Mouse (Mus musculus) forebrain, postnatal 0 days (tissue): ENCODE data around the gene Hist1h2br. TPM values are rescaled to one million over a fixed set of nuclear protein-coding genes. Genes with fewer than 3 reads are reported as not detected.
"Not testable (repeated sequence)": the region's sequence is repeated elsewhere in the genome, so short reads cannot be mapped to it uniquely, and the experiment has no call there.

Experiments used
- ATAC-seq: fragments of 200-750 bp; cut with Nextera tagmentation; 2 replicates; pipeline ENCODE4 v1.8.0; 2017; ENCODE audit warnings: mild to moderate bottlenecking, moderate library complexity
- DNase-seq: peaks from one replicate; pipeline ENCODE4 v3.0.0-alpha.2; 2015
- H3K27ac ChIP-seq: fragments of 300-500 bp; sonication (generic); 2 replicates; pipeline ENCODE4 v1.5.1; 2014; ENCODE audit warnings: low read depth, mild to moderate bottlenecking, antibody characterized with exemption, low read length, moderate library complexity, mixed read lengths
- H3K27me3 ChIP-seq: fragments of 300-500 bp; sonication (generic); 2 replicates; pipeline ENCODE4 v1.6.1; 2014; ENCODE audit warnings: mild to moderate bottlenecking, low read length, mixed read lengths; ENCODE audit not compliant: insufficient read depth
- H3K36me3 ChIP-seq: fragments of 300-500 bp; sonication (generic); 2 replicates; pipeline ENCODE4 v1.6.1; 2014; ENCODE audit warnings: mild to moderate bottlenecking, moderate library complexity; ENCODE audit not compliant: insufficient read depth
- H3K4me1 ChIP-seq: fragments of 300-500 bp; sonication (generic); 2 replicates; pipeline ENCODE4 v1.6.1; 2014; ENCODE audit warnings: antibody characterized with exemption; ENCODE audit not compliant: insufficient read depth
- H3K4me2 ChIP-seq: fragments of 300-500 bp; sonication (generic); 2 replicates; pipeline ENCODE4 v1.6.1; 2014; ENCODE audit warnings: low read depth, mild to moderate bottlenecking, moderate library complexity
- H3K4me3 ChIP-seq: fragments of 300-500 bp; sonication (generic); 2 replicates; pipeline ENCODE4 v1.5.1; 2014; ENCODE audit warnings: low read depth, low read length, mixed read lengths
- H3K9ac ChIP-seq: fragments of 300-500 bp; sonication (generic); 2 replicates; pipeline ENCODE4 v1.6.1; 2014; ENCODE audit warnings: mild to moderate bottlenecking
- H3K9me3 ChIP-seq: fragments of 300-500 bp; sonication (generic); 2 replicates; pipeline ENCODE4 v1.6.1; 2016; ENCODE audit warnings: low read length
- CTCF ChIP-seq: sonication (generic); IDR thresholded peaks from 2 replicates; pipeline ENCODE4 v1.5.1; 2016; ENCODE audit warnings: antibody characterized with exemption, control low read depth, low read depth
- WGBS: fragments of 180-500 bp; shearing (Covaris S2); extraction: QIAGEN DNeasy Blood & Tissue Kit; methylation state at CpG from one replicate; pipeline ENCODE4 v1.1.7; 2014; 5-methylcytosine and 5-hydroxymethylcytosine counted together
- polyA plus RNA-seq: library from polyadenylated mRNA; unstranded; fragments of >200 nt; fragmentation: Nextera tagmentation; extraction: Ambion mirVana; gene quantifications from 2 replicates; pipeline ENCODE4 v1.2.1, GENCODE M21; 2015
- total RNA-seq: library from RNA; depleted of rRNA; stranded (reverse); fragments of >200 nt; gene quantifications from 2 replicates; pipeline ENCODE4 v1.2.3, GENCODE M21; 2014

Hist1h2br gene
- total and polyA plus RNA-seq, 2 experiments from 2014 or later = 4.6 to 260 TPM

GRCm38 (mm10) chr13:21790601-21791283 lies 42.8 kb upstream of the Hist1h2br start:
- WGBS = 10% methylated on average over 17 of the region's 18 CpGs
- Histone ChIP-seq H3K27ac (no peak overlapping the region), H3K4me1 (peaks cover 7% of the 10 kb centered on the region), H3K36me3 (no peaks in the 10 kb centered on the region), H3K9me3 (no peaks in the 10 kb centered on the region), H3K4me2 (peak overlapping the region; percentile 33), H3K4me3 (no peak overlapping the region), H3K9ac (peak overlapping the region; percentile 33; the same call in 1 of the 2 replicates), H3K27me3 (no peaks in the 10 kb centered on the region)
- ATAC-seq = no peak
- TF ChIP-seq CTCF = no peak
- no peak for DNase-seq

GRCm38 (mm10) chr13:21795584-21795983 lies 38.0 kb upstream of the Hist1h2br start:
- WGBS = 93% methylated on average over 7 of the region's 7 CpGs
- no peak overlapping the region for H3K9ac ChIP-seq
- TF ChIP-seq CTCF = no peak
- no peaks in the 10 kb centered on the region for H3K9me3 ChIP-seq
- no peak overlapping the region for H3K4me2 ChIP-seq
- no peaks in the 10 kb centered on the region for H3K27me3 ChIP-seq
- no peak for ATAC-seq
- H3K36me3 ChIP-seq = no peaks in the 10 kb centered on the region
- H3K4me1 ChIP-seq = no peaks in the 10 kb centered on the region
- H3K4me3 ChIP-seq = no peak overlapping the region
- DNase-seq = no peak
- H3K27ac ChIP-seq = no peak overlapping the region

GRCm38 (mm10) chr13:21797163-21797562 lies 36.4 kb upstream of the Hist1h2br start:
- H3K4me2 ChIP-seq, H3K9ac ChIP-seq, DNase-seq, H3K4me3 ChIP-seq, H3K9me3 ChIP-seq, H3K36me3 ChIP-seq, ATAC-seq, H3K27me3 ChIP-seq, H3K4me1 ChIP-seq, H3K27ac ChIP-seq: not testable (repeated sequence)

- H3K27ac ChIP-seq, H3K4me2 ChIP-seq, H3K36me3 ChIP-seq, H3K9ac ChIP-seq, DNase-seq, H3K4me1 ChIP-seq, H3K9me3 ChIP-seq, H3K4me3 ChIP-seq, H3K27me3 ChIP-seq: not testable (repeated sequence)
- no CpG with 5 or more reads among the region's 4 CpGs for WGBS
- peak; percentile 89 for ATAC-seq
Measured at GRCm38 (mm10) chr13:21803058-21803457, 30.5 kb upstream of the Hist1h2br start.

GRCm38 (mm10) chr13:21810073-21810472 lies 23.5 kb upstream of the Hist1h2br start, which contains the start of the genes Hist1h2bq and Hist1h2ao:
TSS of gene Hist1h2bq (minus strand) at chr13:21810197.
TSS of gene Hist1h2ao (plus strand) at chr13:21810465.
- not testable (repeated sequence) for H3K9ac ChIP-seq, H3K4me1 ChIP-seq, DNase-seq, H3K27me3 ChIP-seq, H3K4me2 ChIP-seq, H3K9me3 ChIP-seq, H3K27ac ChIP-seq, H3K36me3 ChIP-seq, H3K4me3 ChIP-seq
- WGBS = no CpG with 5 or more reads among the region's 23 CpGs
- peak; percentile 97 for ATAC-seq

- peak; percentile 3; the same call in 1 of the 2 replicates for ATAC-seq
- not testable (repeated sequence) for DNase-seq, H3K4me1 ChIP-seq, H3K27ac ChIP-seq, H3K36me3 ChIP-seq, H3K4me3 ChIP-seq, H3K27me3 ChIP-seq, H3K4me2 ChIP-seq, H3K9ac ChIP-seq, H3K9me3 ChIP-seq
- WGBS = no CpG with 5 or more reads among the region's 8 CpGs
Measured at GRCm38 (mm10) chr13:21811074-21811473, 22.5 kb upstream of the Hist1h2br start.

- H3K36me3 ChIP-seq, DNase-seq, H3K4me1 ChIP-seq, H3K27me3 ChIP-seq, H3K9ac ChIP-seq, H3K27ac ChIP-seq, H3K9me3 ChIP-seq, H3K4me3 ChIP-seq: not testable (repeated sequence)
- peak; percentile 62 for ATAC-seq
- peak within 1 kb of the TSS; percentile 41 for H3K4me2 ChIP-seq
- WGBS = no CpG with 5 or more reads among the region's 24 CpGs
Measured at GRCm38 (mm10) chr13:21811539-21811938, 22.0 kb upstream of the Hist1h2br start, which contains the start of gene Hist1h4m. TSS of gene Hist1h4m (plus strand) at chr13:21811746.

- DNase-seq, H3K4me1 ChIP-seq, H3K27ac ChIP-seq, H3K9me3 ChIP-seq, H3K27me3 ChIP-seq, H3K4me3 ChIP-seq, H3K36me3 ChIP-seq, H3K9ac ChIP-seq: not testable (repeated sequence)
- WGBS = 0% methylated on average over 13 of the region's 14 CpGs
- peak; percentile 9; the same call in 1 of the 2 replicates for ATAC-seq
- H3K4me2 ChIP-seq = peak overlapping the region; percentile 41
Measured at GRCm38 (mm10) chr13:21812092-21812491, 21.5 kb upstream of the Hist1h2br start.

- WGBS = 62% methylated on average over 7 of the region's 16 CpGs
- not testable (repeated sequence) for DNase-seq
Measured at GRCm38 (mm10) chr13:21820082-21820890, 13.3 kb upstream of the Hist1h2br start.

More at GRCm38 (mm10) chr13:21820082-21820890, 13.3 kb upstream of the Hist1h2br start:
- H3K9me3 ChIP-seq, ATAC-seq, H3K27me3 ChIP-seq, H3K27ac ChIP-seq, H3K36me3 ChIP-seq, H3K9ac ChIP-seq, H3K4me1 ChIP-seq, H3K4me3 ChIP-seq, H3K4me2 ChIP-seq: not testable (repeated sequence)
